Mouse (Mus musculus) spleen, adult 2 months (tissue): ENCODE results near the gene Irf2bp2.

Experiments used
- CTCF ChIP-seq: fragments of 200-500 bp; IDR thresholded peaks from 2 replicates; pipeline ENCODE4 v1.5.1; 2011; ENCODE audit warnings: mild to moderate bottlenecking, inconsistent platforms; ENCODE audit not compliant: insufficient read depth, insufficient read length, insufficient replicate concordance; ENCODE audit errors: extremely low read depth
- POLR2A ChIP-seq: fragments of 200-500 bp; IDR thresholded peaks from 2 replicates; pipeline ENCODE4 v1.6.1; 2011; ENCODE audit warnings: low read depth, low read length, inconsistent platforms

GRCm38 (mm10) chr8:126638027-126638426, 44.2 kb upstream of the Irf2bp2 start:
- no peak for TF ChIP-seq CTCF
- TF ChIP-seq POLR2A: no peak
